In genomic region chr1:83755336-83755735, GRCm38 (mm10) we compare ENCODE assay signal across 26 mouse cellular contexts.
"Had no signal": no experiment of that assay in that cellular context is flagged by ENCODE, and none has a peak within 500 bp of the region (broad histone marks: within the 10 kb centered on the region; RNA-seq: fewer than 3 reads in every experiment).

No protein-coding gene starts in this region.

- H3K4me1 ChIP-seq: heart, embryonic 13.5 days; heart, embryonic 15.5 days; intestine, embryonic 15.5 days; limb, embryonic 10.5 days; limb, embryonic 12.5 days; liver, embryonic 13.5 days; liver, embryonic 15.5 days had no signal

- H3K36me3 ChIP-seq: heart, embryonic 13.5 days; heart, embryonic 15.5 days; intestine, embryonic 15.5 days; limb, embryonic 10.5 days; limb, embryonic 12.5 days; liver, embryonic 13.5 days; liver, embryonic 15.5 days had no signal

- ATAC-seq: forebrain, postnatal 0 days; inflammation-experienced regulatory T-cells, adult 6 months; intestine, embryonic 15.5 days; intestine, postnatal 0 days had no signal

- H3K4me2 ChIP-seq: heart, embryonic 11.5 days; heart, embryonic 13.5 days; heart, embryonic 15.5 days; intestine, embryonic 15.5 days; limb, embryonic 12.5 days; liver, embryonic 11.5 days; liver, embryonic 13.5 days; liver, embryonic 15.5 days had no signal

- H3K27me3 ChIP-seq: heart, embryonic 13.5 days; heart, embryonic 15.5 days; intestine, embryonic 15.5 days; limb, embryonic 12.5 days; liver, embryonic 13.5 days; liver, embryonic 15.5 days had no signal

- H3K27ac ChIP-seq: heart, adult 2 months; heart, embryonic 13.5 days; heart, embryonic 15.5 days; intestine, embryonic 15.5 days; layer of hippocampus, adult 2 months; left cerebral cortex, adult 2 months; limb, embryonic 10.5 days; limb, embryonic 12.5 days; liver, embryonic 13.5 days; liver, embryonic 15.5 days had no signal

- H3K9ac ChIP-seq: forebrain, postnatal 0 days; heart, embryonic 13.5 days; heart, embryonic 15.5 days; intestine, embryonic 15.5 days; limb, embryonic 12.5 days; liver, embryonic 13.5 days; liver, embryonic 15.5 days had no signal

- H3K9me3 ChIP-seq: heart, embryonic 13.5 days; heart, embryonic 15.5 days; intestine, embryonic 15.5 days; limb, embryonic 10.5 days; limb, embryonic 12.5 days; liver, embryonic 13.5 days; liver, embryonic 15.5 days had no signal

- H3K4me3 ChIP-seq: heart, adult 2 months; heart, embryonic 13.5 days; heart, embryonic 15.5 days; intestine, embryonic 15.5 days; layer of hippocampus, adult 2 months; left cerebral cortex, adult 2 months; limb, embryonic 10.5 days; limb, embryonic 12.5 days; liver, embryonic 13.5 days; liver, embryonic 15.5 days had no signal

- DNase-seq: forebrain, postnatal 0 days; gastrocnemius, postnatal 14 days; gastrocnemius, postnatal 36 days; heart, adult 11 months; heart, adult 2 months; heart, postnatal 14 days; heart, postnatal 36 days; kidney, adult 18-20 months; kidney, adult 8-10 months; kidney, postnatal 10 days; kidney, postnatal 25 days; kidney, postnatal 4 days; liver; liver, embryonic 13.5 days had no signal
